Mouse (Mus musculus): ENCODE data around the gene Tsc1.

Gene Tsc1

DNA sequence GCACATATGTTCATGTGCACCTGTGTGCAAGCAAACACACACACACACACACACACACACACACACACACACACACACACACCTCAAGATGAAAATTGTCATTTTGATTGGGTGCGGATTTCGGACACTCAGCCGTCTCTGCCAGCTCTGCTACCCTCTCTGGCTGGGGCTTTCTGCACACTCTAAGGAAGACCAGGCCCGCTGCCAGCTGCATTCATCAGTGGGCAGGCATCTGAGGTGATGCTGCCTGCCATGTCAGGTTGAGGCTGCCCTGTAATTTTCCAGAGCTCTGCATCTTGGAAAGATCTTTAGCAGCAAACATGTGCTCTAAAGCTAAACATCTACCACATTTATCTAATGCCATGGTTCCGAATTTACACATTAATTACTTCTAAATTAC, 96.1 kb downstream of the Tsc1 start:
- DNase-seq = no peak

DNA sequence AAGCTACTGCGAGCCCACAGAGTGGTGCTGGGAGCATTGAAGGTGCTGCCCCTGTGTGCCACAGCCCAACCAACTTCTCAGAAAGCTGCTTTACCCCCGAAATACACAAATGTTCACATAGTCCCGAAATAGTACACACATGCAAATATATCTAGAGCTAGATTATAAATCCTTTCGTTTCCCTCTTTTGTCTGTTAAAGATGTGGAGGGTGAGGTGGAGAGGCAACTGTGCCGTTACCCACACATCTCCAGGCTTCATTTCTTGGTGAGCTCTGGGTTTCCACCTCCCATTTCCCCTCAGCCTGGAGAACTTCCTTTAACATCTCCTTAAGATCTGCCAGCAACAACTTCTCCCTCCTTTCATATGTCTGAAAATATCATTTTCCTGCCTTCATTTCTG, 99.1 kb downstream of the Tsc1 start:
- DNase-seq = no peak
